In genomic region chr10:17212551-17213309, GRCm38 (mm10) we compare ENCODE assay signal across 9 mouse cellular contexts.
DNase-seq lines count a peak whose midpoint lies in the region; ATAC-seq and TF ChIP-seq lines count a peak whose summit lies in the region.
"Had no signal": no experiment of that assay in that cellular context is flagged by ENCODE, and none has a peak within 500 bp of the region (broad histone marks: within the 10 kb centered on the region; RNA-seq: fewer than 3 reads in every experiment).

No protein-coding gene starts in this region.

- peak overlapping the region; percentile 3; the same call in 1 of the 2 replicates for H3K4me2 ChIP-seq in forebrain, postnatal 0 days (ENCODE audit: low read depth)

- no peaks in the 10 kb centered on the region for H3K9me3 ChIP-seq in forebrain, postnatal 0 days (ENCODE audit: low read length)
- H3K9me3 ChIP-seq: G1E had no signal

- WGBS in forebrain, postnatal 0 days = 15% methylated on average over 11 of the region's 12 CpGs

- TF ChIP-seq CTCF in forebrain, postnatal 0 days (IDR thresholded peaks at IDR 0.05; ENCODE audit: low read depth) = no peak

- H3K4me3 ChIP-seq in forebrain, postnatal 0 days (ENCODE audit: low read depth, low read length) = no peak overlapping the region

- peak; percentile 63; the same call in 1 of the 2 replicates for ATAC-seq in forebrain, postnatal 0 days
- ATAC-seq in activated CD4-positive, CD25-positive, alpha-beta regulatory T cell, adult 4 months = no peak

- 0 out of 2 replicates have a peak, but pooled peaks cover 6% of the 10 kb centered on the region for H3K4me1 ChIP-seq in forebrain, postnatal 0 days (ENCODE audit: insufficient read depth)

- H3K36me3 ChIP-seq in forebrain, postnatal 0 days (ENCODE audit: insufficient read depth) = no peaks in the 10 kb centered on the region
- H3K36me3 ChIP-seq: G1E had no signal

- DNase-seq in heart, adult 8-10 months (ENCODE audit: low spot score) = peak; percentile 48
- DNase-seq in heart, postnatal 4 days = no peak
- DNase-seq in adipocyte (ENCODE audit: low spot score) = peak; percentile 35
- DNase-seq in forebrain, postnatal 0 days = no peak
- peak; percentile 30 for DNase-seq in mesoderm, embryonic 11.5 days (ENCODE audit: low read depth, low spot score)
- no peak for DNase-seq in spleen, adult 18-20 months
- DNase-seq in right cerebral cortex, postnatal 25 days = no peak

- no peak overlapping the region; the same call in 1 of the 2 replicates for H3K27ac ChIP-seq in forebrain, postnatal 0 days (ENCODE audit: low read depth, low read length)

- no peak overlapping the region for H3K9ac ChIP-seq in forebrain, postnatal 0 days

- H3K27me3 ChIP-seq in forebrain, postnatal 0 days (ENCODE audit: insufficient read depth, low read length) = no peaks in the 10 kb centered on the region

Comparison
In these comparisons a context has a peak if more than half of its experiments do, and no peak if none do; other contexts are left out.
1. DNase-seq: peak in heart, adult 8-10 months (single experiment), adipocyte (single experiment) and mesoderm, embryonic 11.5 days (single experiment); none in heart, postnatal 4 days (single experiment), forebrain, postnatal 0 days (single experiment), spleen, adult 18-20 months (0 of 2) and right cerebral cortex, postnatal 25 days (single experiment).